Mouse (Mus musculus): ENCODE data around the gene Uvrag. TPM values are rescaled to one million over a fixed set of nuclear protein-coding genes. Genes with fewer than 3 reads are reported as not detected.
A peak's percentile ranks its signal among the peaks of the same experiment; 100 is the strongest.

Gene Uvrag
- polyA plus RNA-seq, 1 experiment from 2014 or later, result 15.7 TPM

- no peak for ATAC-seq (ENCODE audit: low FRiP score, low read depth)
- Histone ChIP-seq H3K4me1 (peaks cover 4% of the 10 kb centered on the region; the same call in 1 of the 2 replicates), H3K27ac (replicated peaks) (no peak overlapping the region), H3K4me2 (replicated peaks) (no peak overlapping the region), H3K4me3 (no peak overlapping the region), H3K27me3 (no peaks in the 10 kb centered on the region), H3K9ac (replicated peaks) (no peak overlapping the region), H3K9me3 (no peaks in the 10 kb centered on the region), H3K36me3 (no peaks in the 10 kb centered on the region)
- WGBS, result 73% methylated on average over 2 of the region's 2 CpGs
These were observed 279.9 kb downstream of the Uvrag start for GRCm38 (mm10) chr7:98861002-98861401.

- Histone ChIP-seq H3K9ac (replicated peaks) (no peak overlapping the region), H3K9me3 (no peaks in the 10 kb centered on the region), H3K4me3 (no peak overlapping the region), H3K36me3 (no peaks in the 10 kb centered on the region), H3K27me3 (0 out of 2 replicates have a peak, but pooled peaks cover 4% of the 10 kb centered on the region), H3K4me2 (replicated peaks) (no peak overlapping the region), H3K27ac (replicated peaks) (no peak overlapping the region), H3K4me1 (peaks cover 6% of the 10 kb centered on the region; the same call in 1 of the 2 replicates)
- ATAC-seq (ENCODE audit: low FRiP score, low read depth), result no peak
- 77% methylated on average over 3 of the region's 3 CpGs for WGBS
These were observed 283.8 kb downstream of the Uvrag start for GRCm38 (mm10) chr7:98857094-98857493.

- H3K36me3 ChIP-seq, result no peaks in the 10 kb centered on the region
- H3K4me1 ChIP-seq, result peaks cover 6% of the 10 kb centered on the region; the same call in 1 of the 2 replicates
- whole genome bisulfite sequencing, result 14% methylated on average over 3 of the region's 3 CpGs
- H3K9me3 ChIP-seq, result no peaks in the 10 kb centered on the region
- H3K27ac ChIP-seq (replicated peaks), result no peak overlapping the region
- peaks cover 11% of the 10 kb centered on the region; the same call in 1 of the 2 replicates for H3K27me3 ChIP-seq
- 0 out of 2 replicates have a peak, but pooled peaks have one; percentile 27 for ATAC-seq (ENCODE audit: low FRiP score, low read depth)
- no peak overlapping the region for H3K4me3 ChIP-seq
- no peak overlapping the region for H3K9ac ChIP-seq (replicated peaks)
- no peak overlapping the region for H3K4me2 ChIP-seq (replicated peaks)
These were observed 284.8 kb downstream of the Uvrag start for GRCm38 (mm10) chr7:98856128-98856527.

GRCm38 (mm10) chr7:98855388-98855787 is 285.6 kb downstream of the Uvrag start:
- Histone ChIP-seq H3K4me2 (replicated peaks) (no peak overlapping the region), H3K36me3 (no peaks in the 10 kb centered on the region), H3K27ac (replicated peaks) (no peak overlapping the region), H3K9ac (replicated peaks) (no peak overlapping the region), H3K4me1 (peaks cover 6% of the 10 kb centered on the region; the same call in 1 of the 2 replicates), H3K27me3 (peaks cover 11% of the 10 kb centered on the region; the same call in 1 of the 2 replicates), H3K9me3 (no peaks in the 10 kb centered on the region), H3K4me3 (no peak overlapping the region)
- ATAC-seq (ENCODE audit: low FRiP score, low read depth), result no peak
- 87% methylated on average over 2 of the region's 2 CpGs for WGBS

GRCm38 (mm10) chr7:98853806-98854205 is 287.1 kb downstream of the Uvrag start:
- Histone ChIP-seq H3K27ac (replicated peaks) (no peak overlapping the region), H3K27me3 (peaks cover 11% of the 10 kb centered on the region), H3K9ac (replicated peaks) (no peak overlapping the region), H3K36me3 (no peaks in the 10 kb centered on the region), H3K4me2 (replicated peaks) (no peak overlapping the region), H3K4me3 (no peak overlapping the region), H3K4me1 (peaks cover 6% of the 10 kb centered on the region; the same call in 1 of the 2 replicates), H3K9me3 (no peaks in the 10 kb centered on the region)
- 92% methylated on average over 6 of the region's 6 CpGs for WGBS
- ATAC-seq (ENCODE audit: low FRiP score, low read depth), result no peak

- Histone ChIP-seq H3K4me2 (replicated peaks) (no peak overlapping the region), H3K27ac (replicated peaks) (no peak overlapping the region), H3K27me3 (peaks cover 17% of the 10 kb centered on the region), H3K4me1 (peaks cover 6% of the 10 kb centered on the region; the same call in 1 of the 2 replicates), H3K4me3 (no peak overlapping the region), H3K9ac (replicated peaks) (no peak overlapping the region), H3K36me3 (no peaks in the 10 kb centered on the region), H3K9me3 (no peaks in the 10 kb centered on the region)
- no peak for ATAC-seq (ENCODE audit: low FRiP score, low read depth)
- WGBS, result 80% methylated on average over 18 of the region's 18 CpGs
These were observed 287.8 kb downstream of the Uvrag start for GRCm38 (mm10) chr7:98852950-98853650.

GRCm38 (mm10) chr7:98851220-98851619 is 289.7 kb downstream of the Uvrag start:
- H3K4me2 ChIP-seq (replicated peaks), result no peak overlapping the region
- H3K9me3 ChIP-seq, result no peaks in the 10 kb centered on the region
- H3K27ac ChIP-seq (replicated peaks), result no peak overlapping the region
- H3K4me3 ChIP-seq, result no peak overlapping the region
- no peak for ATAC-seq (ENCODE audit: low FRiP score, low read depth)
- H3K27me3 ChIP-seq, result peaks cover 25% of the 10 kb centered on the region
- peaks cover 3% of the 10 kb centered on the region; the same call in 1 of the 2 replicates for H3K4me1 ChIP-seq
- H3K36me3 ChIP-seq, result no peaks in the 10 kb centered on the region
- no peak overlapping the region for H3K9ac ChIP-seq (replicated peaks)
- WGBS, result 77% methylated on average over 9 of the region's 9 CpGs

- no peaks in the 10 kb centered on the region for H3K9me3 ChIP-seq
- H3K27ac ChIP-seq (replicated peaks), result no peak overlapping the region
- no peaks in the 10 kb centered on the region for H3K4me1 ChIP-seq
- H3K27me3 ChIP-seq, result peaks cover 28% of the 10 kb centered on the region
- no peak overlapping the region for H3K4me3 ChIP-seq
- no peak for ATAC-seq (ENCODE audit: low FRiP score, low read depth)
- no peaks in the 10 kb centered on the region for H3K36me3 ChIP-seq
- 80% methylated on average over 5 of the region's 5 CpGs for WGBS
- no peak overlapping the region for H3K4me2 ChIP-seq (replicated peaks)
- H3K9ac ChIP-seq (replicated peaks), result no peak overlapping the region
These were observed 290.6 kb downstream of the Uvrag start for GRCm38 (mm10) chr7:98850388-98850787.

- no peak overlapping the region for H3K27ac ChIP-seq (replicated peaks)
- H3K27me3 ChIP-seq, result peaks cover 28% of the 10 kb centered on the region
- no peak for ATAC-seq (ENCODE audit: low FRiP score, low read depth)
- H3K36me3 ChIP-seq, result no peaks in the 10 kb centered on the region
- WGBS, result 85% methylated on average over 8 of the region's 8 CpGs
- H3K4me2 ChIP-seq (replicated peaks), result no peak overlapping the region
- H3K4me3 ChIP-seq, result no peak overlapping the region
- H3K4me1 ChIP-seq, result no peaks in the 10 kb centered on the region
- H3K9ac ChIP-seq (replicated peaks), result no peak overlapping the region
- no peaks in the 10 kb centered on the region for H3K9me3 ChIP-seq
These were observed 291.9 kb downstream of the Uvrag start for GRCm38 (mm10) chr7:98848899-98849640.

- ATAC-seq (ENCODE audit: low FRiP score, low read depth), result peak; percentile 35; the same call in 1 of the 2 replicates
- WGBS, result 26% methylated on average over 7 of the region's 7 CpGs
- Histone ChIP-seq H3K36me3 (no peaks in the 10 kb centered on the region), H3K9me3 (no peaks in the 10 kb centered on the region), H3K4me1 (peaks cover 20% of the 10 kb centered on the region), H3K4me2 (replicated peaks) (no peak overlapping the region), H3K9ac (replicated peaks) (no peak overlapping the region), H3K27me3 (peaks cover 64% of the 10 kb centered on the region), H3K27ac (replicated peaks) (no peak overlapping the region), H3K4me3 (no peak overlapping the region)
These were observed 297.3 kb downstream of the Uvrag start for GRCm38 (mm10) chr7:98843649-98844048.

GRCm38 (mm10) chr7:98842997-98843396 is 297.9 kb downstream of the Uvrag start:
- WGBS, result 90% methylated on average over 3 of the region's 3 CpGs
- Histone ChIP-seq H3K9me3 (no peaks in the 10 kb centered on the region), H3K4me2 (replicated peaks) (no peak overlapping the region), H3K27ac (replicated peaks) (no peak overlapping the region), H3K27me3 (peaks cover 66% of the 10 kb centered on the region), H3K36me3 (no peaks in the 10 kb centered on the region), H3K4me3 (no peak overlapping the region), H3K9ac (replicated peaks) (no peak overlapping the region), H3K4me1 (peaks cover 27% of the 10 kb centered on the region)
- ATAC-seq (ENCODE audit: low FRiP score, low read depth), result no peak

- no peaks in the 10 kb centered on the region for H3K9me3 ChIP-seq
- peaks cover 73% of the 10 kb centered on the region for H3K27me3 ChIP-seq
- H3K4me1 ChIP-seq, result peaks cover 37% of the 10 kb centered on the region
- 39% methylated on average over 3 of the region's 3 CpGs for whole genome bisulfite sequencing
- H3K36me3 ChIP-seq, result no peaks in the 10 kb centered on the region
- H3K9ac ChIP-seq (replicated peaks), result no peak overlapping the region
- H3K4me2 ChIP-seq (replicated peaks), result no peak overlapping the region
- no peak overlapping the region for H3K4me3 ChIP-seq
- H3K27ac ChIP-seq (replicated peaks), result no peak overlapping the region
- ATAC-seq (ENCODE audit: low FRiP score, low read depth), result no peak
These were observed 299.1 kb downstream of the Uvrag start for GRCm38 (mm10) chr7:98841802-98842201.

Data from midbrain, embryonic 12.5 days (tissue).